Mouse (Mus musculus) urinary bladder, postnatal 10 days (tissue): ENCODE data around the gene Olfm4.

Experiments used
- DNase-seq: peaks from one replicate; pipeline ENCODE4 v3.0.0; 2022; ENCODE audit warnings: low spot score

Olfm4 gene

GRCm38 (mm10) chr14:79983781-79984180 is at the start of gene Olfm4:
TSS of gene Olfm4 (plus strand) at chr14:79984081.
- DNase-seq, result no peak

- no peak for DNase-seq
Observed at GRCm38 (mm10) chr14:79934426-79934825, 49.5 kb upstream of the Olfm4 start.

- no peak for DNase-seq
Observed at GRCm38 (mm10) chr14:79936879-79937468, 46.9 kb upstream of the Olfm4 start.

- no peak for DNase-seq
Observed at GRCm38 (mm10) chr14:79945876-79946275, 38.0 kb upstream of the Olfm4 start.

GRCm38 (mm10) chr14:79955678-79956077 is 28.2 kb upstream of the Olfm4 start:
- no peak for DNase-seq

- DNase-seq, result no peak
Observed at GRCm38 (mm10) chr14:79957789-79958487, 25.9 kb upstream of the Olfm4 start.

- DNase-seq, result no peak
Observed at GRCm38 (mm10) chr14:79961187-79961586, 22.7 kb upstream of the Olfm4 start.

- no peak for DNase-seq
Observed at GRCm38 (mm10) chr14:79961602-79962001, 22.3 kb upstream of the Olfm4 start.

GRCm38 (mm10) chr14:79970165-79970564 is 13.7 kb upstream of the Olfm4 start:
- DNase-seq, result no peak

GRCm38 (mm10) chr14:79970928-79971738 is 12.7 kb upstream of the Olfm4 start:
- no peak for DNase-seq

- no peak for DNase-seq
Observed at GRCm38 (mm10) chr14:79981437-79981836, 2.4 kb upstream of the Olfm4 start.

- DNase-seq, result no peak
Observed at GRCm38 (mm10) chr14:79985137-79985670, 1.3 kb downstream of the Olfm4 start.

GRCm38 (mm10) chr14:79985696-79986095 is 1.8 kb downstream of the Olfm4 start:
- no peak for DNase-seq

GRCm38 (mm10) chr14:79986831-79987230 is 3.0 kb downstream of the Olfm4 start:
- DNase-seq, result no peak

GRCm38 (mm10) chr14:79989785-79990184 is 5.9 kb downstream of the Olfm4 start:
- no peak for DNase-seq

GRCm38 (mm10) chr14:79990547-79990946 is 6.7 kb downstream of the Olfm4 start:
- no peak for DNase-seq

GRCm38 (mm10) chr14:79997534-79997933 is 13.7 kb downstream of the Olfm4 start:
- DNase-seq, result no peak

GRCm38 (mm10) chr14:80000110-80000531 is 16.2 kb downstream of the Olfm4 start:
- DNase-seq, result no peak

GRCm38 (mm10) chr14:80007686-80008085 is 23.8 kb downstream of the Olfm4 start:
- DNase-seq, result no peak

- DNase-seq, result no peak
Observed at GRCm38 (mm10) chr14:80010426-80010825, 26.5 kb downstream of the Olfm4 start.

GRCm38 (mm10) chr14:80014966-80015365 is 31.1 kb downstream of the Olfm4 start:
- DNase-seq, result no peak

GRCm38 (mm10) chr14:80016112-80016511 is 32.2 kb downstream of the Olfm4 start:
- DNase-seq, result no peak

- DNase-seq, result no peak
Observed at GRCm38 (mm10) chr14:80026078-80026477, 42.2 kb downstream of the Olfm4 start.
